Mouse (Mus musculus): ENCODE measurements around the gene Pakap.

- TF ChIP-seq CTCF (IDR thresholded peaks at IDR 0.05; ENCODE audit: control insufficient read depth, insufficient read depth, insufficient read length) (no peak), MAX (IDR thresholded peaks at IDR 0.05) (no peak), CEBPB (IDR thresholded peaks at IDR 0.05; ENCODE audit: low read depth) (no peak), USF1 (IDR thresholded peaks at IDR 0.05; ENCODE audit: low read depth) (no peak), FOSL1 (IDR thresholded peaks at IDR 0.05; ENCODE audit: insufficient read depth, low read length, poor library complexity, severe bottlenecking) (no peak)
Measured at GRCm38 (mm10) chr4:57688131-57688530, 120.2 kb downstream of the Pakap start.
